Mouse (Mus musculus): ENCODE results near the gene Ptpn6.
"Not testable (repeated sequence)": the region's sequence is repeated elsewhere in the genome, so short reads cannot be mapped to it uniquely, and the experiment has no call there.

Gene Ptpn6

DNA sequence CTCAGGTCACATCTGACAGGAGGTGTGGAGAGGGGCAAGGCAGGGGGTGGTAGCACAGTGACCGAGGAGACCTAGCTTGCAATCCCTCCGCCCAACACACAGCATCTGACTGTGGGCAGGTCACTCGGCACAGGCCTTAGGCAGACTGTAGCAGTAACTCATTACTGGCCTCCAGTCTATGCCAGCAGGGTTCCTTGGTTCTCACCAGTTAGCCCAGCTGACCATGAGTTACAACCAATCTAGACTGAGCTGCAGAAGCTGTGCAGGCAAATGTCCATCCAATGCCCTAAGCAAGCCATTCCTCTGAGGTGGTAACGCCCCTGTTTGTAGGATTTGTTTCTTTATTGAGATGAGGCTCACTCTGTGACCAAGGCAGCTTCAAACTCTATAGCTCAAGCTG is 39.1 kb downstream of the Ptpn6 start:
- no peak for DNase-seq (ENCODE audit: low spot score)

DNA sequence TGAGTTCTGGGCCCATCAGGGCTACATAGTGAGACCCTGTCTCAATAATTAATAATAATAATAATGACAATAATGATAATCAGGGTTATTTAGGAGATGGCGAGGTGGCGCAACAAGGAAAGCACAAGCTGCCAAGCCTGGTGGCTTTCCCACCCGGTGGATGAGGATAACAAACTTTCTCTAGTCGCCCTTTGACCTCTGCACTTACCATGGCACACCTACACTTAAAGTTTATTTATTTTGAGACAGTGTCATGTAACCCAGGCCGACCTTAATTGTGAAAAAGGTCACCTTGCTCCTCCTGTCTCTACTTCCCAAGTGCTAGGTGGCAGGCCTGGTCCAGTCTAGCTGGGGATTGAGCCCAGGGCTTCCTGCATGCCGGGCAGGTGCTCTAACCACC is 39.8 kb downstream of the Ptpn6 start:
- DNase-seq (ENCODE audit: low spot score): no peak

DNA sequence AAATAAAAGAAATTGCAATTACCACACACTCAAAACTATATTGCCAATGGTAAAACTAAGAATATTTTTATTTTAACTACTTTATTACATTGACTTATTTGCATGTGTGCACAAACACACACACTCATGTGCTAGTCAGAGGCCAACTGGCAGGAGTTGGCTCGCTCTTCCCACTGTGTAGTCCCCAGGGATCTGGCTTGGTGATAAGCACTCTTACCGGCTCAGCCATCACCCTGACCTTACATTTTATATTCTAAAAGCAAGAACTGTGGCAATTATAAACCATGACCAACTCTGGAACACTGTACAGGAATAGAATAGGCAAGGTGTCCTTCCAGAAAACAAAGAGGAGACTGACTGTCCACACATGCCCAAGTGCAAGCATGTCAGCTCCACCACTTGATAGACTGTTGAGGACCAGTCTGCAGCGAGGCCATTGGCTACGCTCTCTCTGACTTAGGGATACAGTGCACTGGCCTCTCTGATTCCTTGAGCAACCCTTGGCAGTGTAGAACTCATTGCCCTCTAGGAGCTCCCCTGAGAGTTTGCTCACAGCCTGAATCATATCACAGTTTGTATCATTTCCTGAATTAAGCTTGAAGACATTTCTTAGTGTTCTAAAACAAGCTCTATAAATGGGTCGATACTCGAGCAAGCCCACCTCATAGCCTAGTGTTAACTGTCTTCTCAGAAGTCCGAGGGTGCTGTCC is 41.9 kb downstream of the Ptpn6 start:
- no peak for DNase-seq (ENCODE audit: low spot score)

DNA sequence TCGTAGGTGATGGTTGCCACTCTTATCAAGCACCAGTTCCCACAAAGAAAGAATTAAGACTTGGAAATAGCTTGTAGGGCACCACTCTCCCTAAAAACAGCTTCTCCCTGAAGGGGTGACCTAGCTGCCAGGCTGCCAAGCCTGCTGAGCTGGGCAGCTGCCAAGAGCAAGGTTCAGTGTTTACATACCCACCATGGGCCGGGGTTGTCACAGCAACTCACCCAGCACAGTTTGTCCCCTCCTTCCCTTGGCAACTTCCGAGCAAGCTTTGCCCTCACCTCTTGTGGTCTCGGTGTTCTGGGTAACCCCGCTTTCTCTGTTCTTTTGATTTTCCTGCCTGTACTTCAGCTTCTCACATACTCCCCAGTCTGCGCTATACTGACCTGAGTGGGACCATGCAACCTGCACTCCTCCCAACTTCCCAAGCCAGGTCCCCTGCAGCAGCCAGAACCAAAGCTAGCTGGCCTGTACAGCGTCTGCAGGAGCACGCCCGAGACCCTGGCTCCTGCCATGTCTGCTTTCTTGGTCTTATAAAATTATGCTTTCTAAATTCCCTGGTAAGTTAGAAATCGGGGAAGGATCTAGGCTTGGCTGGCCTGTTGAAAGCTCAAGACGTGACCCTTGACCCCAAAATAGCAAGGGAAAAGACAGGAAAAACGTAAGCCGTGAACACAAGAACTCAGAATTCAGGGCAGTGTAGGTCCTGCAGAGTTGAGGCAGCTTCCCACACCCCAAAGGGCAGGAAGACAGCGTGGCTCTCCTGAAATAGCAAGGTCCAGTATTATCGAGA is 44.2 kb downstream of the Ptpn6 start:
- peak; percentile 56 for DNase-seq (ENCODE audit: low spot score)

DNA sequence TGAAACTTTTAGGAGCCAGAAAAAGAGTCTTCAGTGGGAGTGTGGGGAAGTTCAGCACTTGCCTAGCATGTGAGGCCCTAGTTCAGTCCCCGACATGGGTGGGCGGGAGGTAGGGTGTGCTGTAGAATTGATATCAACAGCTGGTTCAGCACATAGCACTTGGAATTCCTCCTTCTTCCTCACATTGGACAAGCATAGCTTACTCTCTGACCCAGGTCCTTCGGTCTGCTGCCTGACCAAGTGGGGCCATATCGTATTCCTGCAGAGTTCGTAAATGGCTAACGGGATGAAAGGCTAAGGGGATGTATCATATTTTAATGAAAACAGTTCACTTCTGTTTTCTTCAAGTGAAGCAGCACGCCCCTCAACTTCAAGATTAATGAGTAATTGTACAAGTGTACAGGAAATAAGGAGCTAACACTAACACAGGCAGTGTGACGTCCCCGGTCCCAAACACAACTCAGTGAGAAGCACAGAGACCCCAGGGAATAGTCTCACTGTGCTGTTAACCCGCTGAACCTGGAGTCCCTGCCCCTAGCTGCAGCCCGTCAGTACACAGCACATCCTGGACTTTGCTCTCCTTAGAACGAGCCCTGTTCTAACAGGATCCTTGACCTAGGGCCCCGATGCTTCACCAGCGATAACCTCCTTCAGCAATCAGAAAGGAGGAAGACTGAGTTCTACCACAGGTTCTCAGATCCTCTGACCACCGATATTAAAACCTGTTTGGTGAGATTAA is 45.1 kb downstream of the Ptpn6 start:
- DNase-seq (ENCODE audit: low spot score): no peak

DNA sequence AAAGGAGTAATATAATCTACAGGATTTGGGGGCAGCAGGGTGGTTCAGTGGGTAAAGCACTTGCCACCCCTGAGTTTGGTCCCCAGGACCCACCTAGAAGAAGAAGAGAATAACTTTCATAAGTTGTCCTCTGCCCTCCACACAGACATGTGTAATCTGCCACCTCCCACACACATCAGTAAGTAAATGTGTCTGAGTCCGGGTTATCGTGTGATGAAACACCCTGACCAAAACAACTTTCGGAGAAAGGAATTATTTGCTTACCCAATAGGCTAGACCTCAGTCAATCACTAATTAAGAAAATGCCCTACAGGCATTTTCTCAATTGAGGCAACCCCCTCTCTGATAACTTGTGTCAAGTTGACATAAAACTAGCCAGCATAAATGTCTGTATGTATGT is 48.0 kb downstream of the Ptpn6 start:
- DNase-seq (ENCODE audit: low spot score): no peak

DNA sequence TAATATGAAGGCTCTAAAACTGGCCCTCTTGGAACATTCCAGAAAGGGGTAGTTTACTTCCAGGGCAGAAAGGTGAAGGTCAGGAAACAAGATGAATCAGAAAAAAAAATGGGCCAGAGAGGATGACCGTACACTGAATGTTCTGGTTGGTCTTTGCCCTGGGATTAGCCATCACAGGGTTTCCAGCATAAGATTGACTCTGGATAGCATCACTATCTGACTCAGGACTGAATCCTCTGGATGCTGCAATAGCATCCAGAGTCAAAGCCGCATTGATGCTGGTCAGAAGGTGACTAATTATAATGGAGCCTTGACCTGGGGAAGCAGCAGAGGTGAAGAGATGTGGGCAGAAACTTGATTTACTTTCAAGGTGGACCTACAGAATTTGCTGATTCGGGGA is 49.5 kb downstream of the Ptpn6 start:
- DNase-seq (ENCODE audit: low spot score): no peak

DNA sequence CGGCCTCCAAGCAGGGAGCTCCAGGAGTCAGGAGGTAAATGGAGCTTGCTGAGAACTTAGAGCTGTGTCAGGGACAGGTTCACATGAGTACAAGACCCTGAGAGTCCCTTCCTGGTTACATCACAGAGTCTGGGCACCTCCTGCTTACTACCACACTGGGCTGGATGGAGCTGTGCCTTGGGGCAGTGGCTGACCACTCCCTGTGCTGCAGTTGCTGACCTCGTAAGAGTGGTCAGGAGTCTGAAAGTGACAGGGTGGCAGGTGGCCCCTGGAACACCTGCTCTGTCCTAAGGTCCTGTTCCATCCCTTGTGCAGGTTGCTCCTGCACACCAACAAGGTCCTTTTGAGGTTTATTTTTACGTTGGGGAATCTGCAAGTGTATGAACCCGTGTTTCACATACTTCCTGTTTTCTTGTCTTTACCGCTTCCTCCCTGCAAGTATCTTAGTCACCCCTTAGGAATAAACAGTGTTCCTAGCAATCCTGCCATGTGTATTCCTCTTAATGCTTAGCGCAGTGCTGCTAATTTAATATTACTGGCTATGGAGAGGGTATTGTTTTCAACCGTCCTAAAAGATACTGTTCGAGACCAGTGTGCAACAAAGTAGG is 50.3 kb downstream of the Ptpn6 start:
- DNase-seq (ENCODE audit: low spot score): no peak

DNA sequence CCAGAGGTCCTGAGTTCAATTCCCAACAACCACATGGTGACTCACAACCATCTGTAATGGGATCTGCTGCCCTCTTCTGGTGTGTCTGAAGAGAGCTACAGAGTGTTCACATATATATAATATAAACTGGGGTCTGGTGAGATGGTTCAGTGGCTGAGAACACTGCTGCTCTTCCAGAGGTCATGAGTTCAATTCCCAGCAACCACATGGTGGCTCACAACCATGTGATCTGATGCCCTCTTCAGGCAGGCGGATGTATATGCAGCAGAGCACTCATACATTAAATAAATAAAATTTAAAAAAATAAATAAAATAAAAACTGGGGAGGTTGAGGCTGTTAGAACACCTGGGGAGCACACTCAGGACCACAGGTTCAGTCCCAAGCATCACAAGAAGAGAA is 51.9 kb downstream of the Ptpn6 start:
- not testable (repeated sequence) for DNase-seq (ENCODE audit: low spot score)

DNA sequence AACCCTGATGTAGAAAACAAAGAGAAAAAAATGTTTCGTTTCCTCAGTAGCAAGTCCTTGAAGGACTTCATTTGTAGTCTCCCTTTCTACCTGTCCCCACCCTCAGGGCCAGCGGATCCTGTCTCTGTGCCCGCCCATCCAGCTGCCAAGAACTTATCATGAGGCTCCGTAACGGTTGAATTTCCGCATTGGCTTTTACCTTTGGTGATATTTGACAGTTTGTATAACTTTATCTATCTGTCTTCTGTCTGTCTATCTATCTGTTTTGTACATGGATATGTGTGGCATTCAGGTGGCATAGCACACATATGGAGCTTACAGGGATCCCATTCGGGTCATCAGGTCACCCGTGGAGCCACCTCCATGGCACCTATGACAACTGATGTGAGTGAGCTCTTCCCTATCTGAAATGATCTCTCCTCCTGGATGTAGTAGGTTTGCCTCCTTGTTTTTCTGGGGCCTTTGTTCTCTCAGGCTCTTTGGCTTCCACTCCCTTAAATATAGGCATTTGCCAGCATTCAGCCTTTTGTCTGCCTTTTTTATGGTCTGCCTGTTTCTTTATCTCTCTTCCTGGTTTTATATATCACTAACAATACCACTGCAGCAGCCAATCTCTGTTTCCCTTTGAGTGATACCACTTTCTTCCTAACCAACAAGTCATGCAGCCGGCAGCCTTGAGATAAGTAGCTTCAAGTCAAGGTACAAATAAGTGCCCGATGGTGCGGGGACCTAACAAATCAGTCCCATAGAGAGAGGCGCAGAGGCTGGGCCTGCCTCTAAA is 52.7 kb downstream of the Ptpn6 start:
- DNase-seq (ENCODE audit: low spot score): no peak

DNA sequence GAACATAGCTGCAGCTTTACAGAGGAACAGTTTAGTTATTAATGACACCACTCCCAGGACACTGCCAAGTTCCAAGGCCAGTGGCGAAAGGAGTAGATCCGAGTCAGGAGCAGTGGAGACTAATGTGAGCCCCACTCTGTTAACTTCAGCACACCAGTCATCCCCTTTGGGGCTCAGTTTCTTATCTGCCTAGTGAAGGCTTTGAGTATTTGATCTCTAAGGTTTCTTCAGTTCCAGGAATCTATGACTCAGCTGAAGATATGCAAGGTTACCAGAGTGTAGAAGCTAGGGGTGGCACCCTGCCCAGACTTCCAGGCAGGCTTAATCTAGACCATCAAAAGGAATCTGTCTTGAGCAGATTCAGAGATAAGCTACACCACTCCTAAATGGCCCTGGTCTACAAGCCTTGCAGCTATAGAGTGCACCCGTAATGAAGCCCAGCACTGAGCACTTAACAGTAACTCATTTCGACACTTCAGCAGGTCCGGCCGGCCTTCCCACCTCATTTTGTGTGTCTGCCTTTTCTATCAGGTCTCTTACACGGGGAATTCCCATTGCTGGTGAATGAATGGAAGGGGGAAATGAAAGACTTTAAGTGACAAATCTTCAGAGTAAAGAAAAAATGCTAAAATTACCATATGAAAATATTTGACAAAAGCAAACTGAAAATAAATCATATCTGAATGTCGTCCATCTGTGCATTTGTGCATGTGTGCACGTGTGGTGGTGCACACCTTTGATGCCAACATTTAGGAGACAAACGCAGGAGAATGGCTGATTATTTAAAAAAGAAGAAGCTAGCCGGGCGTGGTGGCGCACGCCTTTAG is 54.7 kb downstream of the Ptpn6 start:
- peak; percentile 57 for DNase-seq (ENCODE audit: low spot score)

DNA sequence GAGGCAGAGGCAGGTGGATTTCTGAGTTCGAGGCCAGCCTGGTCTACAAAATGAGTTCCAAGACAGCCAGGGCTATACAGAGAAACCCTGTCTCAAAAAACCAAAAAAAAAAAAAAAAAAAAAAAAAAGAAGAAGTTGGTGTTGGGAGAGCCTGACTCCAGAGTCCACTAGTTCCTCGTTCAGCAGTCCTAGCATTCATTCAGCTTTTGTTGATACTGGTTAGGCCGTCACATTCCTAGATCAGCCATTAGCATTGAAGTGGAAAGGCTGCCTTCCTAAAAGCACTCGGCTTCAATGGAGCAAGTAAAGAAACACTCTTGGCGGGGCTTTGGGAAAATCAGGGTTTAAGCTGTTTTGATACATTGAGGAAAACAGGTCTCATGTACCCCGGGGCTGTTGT is 56.2 kb downstream of the Ptpn6 start:
- DNase-seq (ENCODE audit: low spot score): not testable (repeated sequence)

DNA sequence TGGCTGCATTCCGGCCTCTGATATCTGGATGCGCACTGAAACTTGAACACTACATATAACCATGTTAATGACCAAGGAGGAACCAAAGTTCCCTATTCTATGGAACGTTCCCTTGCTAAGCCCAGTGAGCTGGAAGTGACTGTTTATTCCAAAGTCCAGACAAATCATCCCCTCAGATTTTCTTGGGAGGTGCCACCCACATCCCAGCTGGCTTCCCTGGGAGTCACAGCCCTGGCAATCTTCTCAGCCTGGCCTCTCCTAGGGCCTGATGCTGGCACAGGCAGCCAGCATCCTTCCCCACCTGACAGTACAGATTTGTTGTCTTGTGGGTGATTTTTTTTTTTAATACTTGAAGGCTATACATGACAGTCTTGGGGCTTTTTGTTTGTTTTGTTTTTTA is 59.0 kb downstream of the Ptpn6 start:
- no peak for DNase-seq (ENCODE audit: low spot score)

DNA sequence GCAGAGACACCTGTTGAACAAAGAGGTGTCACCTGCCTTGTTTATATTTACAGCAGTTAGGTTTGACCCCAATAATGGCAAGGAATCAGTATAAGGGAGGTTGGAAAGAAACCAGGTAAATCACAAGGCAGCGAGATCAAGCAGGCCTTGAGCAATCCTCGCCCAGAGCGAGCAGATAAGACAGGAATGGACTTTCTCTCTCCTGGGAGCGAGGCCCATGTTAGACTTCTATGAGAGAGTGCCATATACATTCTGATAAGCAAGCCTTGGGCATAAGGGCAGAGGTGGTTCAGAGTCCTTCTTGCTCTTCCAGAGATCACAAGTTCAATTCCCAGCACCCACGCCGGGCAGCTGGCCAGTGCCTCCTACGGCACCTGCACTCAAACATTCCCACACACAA is 59.7 kb downstream of the Ptpn6 start:
- no peak for DNase-seq (ENCODE audit: low spot score)

DNA sequence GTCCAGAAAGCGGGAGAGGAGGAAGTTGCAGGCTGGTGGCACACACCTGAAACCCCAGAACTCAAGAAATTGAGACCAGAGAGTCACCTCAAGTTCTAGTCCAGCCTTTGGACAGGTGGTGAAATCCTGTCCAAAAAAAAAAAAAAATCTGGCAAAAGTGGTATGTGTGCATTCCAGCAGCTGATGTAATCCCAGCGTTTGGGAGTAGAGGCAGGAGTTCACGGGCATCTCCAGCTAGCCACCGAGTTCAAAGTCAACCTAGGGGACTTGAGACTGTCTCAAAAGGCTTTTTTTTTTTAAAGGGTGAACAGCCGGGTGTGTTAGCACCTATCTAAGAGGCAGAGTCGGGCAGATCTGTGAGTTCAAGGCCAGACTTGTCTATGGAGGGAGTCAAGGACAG is 62.3 kb downstream of the Ptpn6 start:
- DNase-seq (ENCODE audit: low spot score): no peak

DNA sequence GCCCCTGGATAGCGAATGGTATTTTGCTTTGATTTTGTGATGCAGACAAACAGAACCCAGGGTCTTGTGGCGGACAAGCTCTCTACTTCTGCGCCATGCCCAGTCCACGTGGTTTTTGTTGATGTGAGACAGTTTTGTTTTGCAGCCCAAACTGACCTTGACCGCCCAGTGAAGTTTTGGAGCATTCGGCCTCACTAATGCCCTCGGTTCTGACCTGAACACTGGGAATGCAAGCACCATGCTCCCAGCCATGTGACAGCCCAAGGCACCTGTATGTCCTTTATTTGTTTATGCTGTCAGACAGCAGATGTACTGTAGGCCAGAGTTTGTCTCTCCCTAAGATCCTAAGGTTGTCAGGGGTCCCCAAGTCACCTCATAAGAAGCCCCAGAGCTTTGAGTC is 63.9 kb downstream of the Ptpn6 start:
- DNase-seq (ENCODE audit: low spot score): no peak

DNA sequence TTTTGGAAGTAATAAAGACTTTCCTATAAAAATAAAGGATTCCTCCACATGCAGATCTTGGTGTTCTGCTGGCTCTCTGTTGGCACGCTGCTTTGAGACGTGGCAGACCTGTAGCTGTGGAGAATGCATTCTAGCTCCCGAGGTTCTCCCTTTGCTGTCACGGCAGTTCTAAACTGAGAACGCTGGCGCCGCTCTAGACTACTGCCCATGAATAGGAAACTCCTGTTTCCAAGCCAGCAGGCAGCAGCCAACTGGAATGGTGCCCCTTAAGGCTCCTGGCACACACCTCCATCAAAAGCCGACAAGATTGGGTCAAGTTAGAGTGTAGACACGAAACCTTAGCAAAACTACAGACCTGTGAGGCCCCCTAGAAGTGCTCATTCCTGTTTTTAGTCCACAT is 64.9 kb downstream of the Ptpn6 start:
- DNase-seq (ENCODE audit: low spot score): no peak

DNA sequence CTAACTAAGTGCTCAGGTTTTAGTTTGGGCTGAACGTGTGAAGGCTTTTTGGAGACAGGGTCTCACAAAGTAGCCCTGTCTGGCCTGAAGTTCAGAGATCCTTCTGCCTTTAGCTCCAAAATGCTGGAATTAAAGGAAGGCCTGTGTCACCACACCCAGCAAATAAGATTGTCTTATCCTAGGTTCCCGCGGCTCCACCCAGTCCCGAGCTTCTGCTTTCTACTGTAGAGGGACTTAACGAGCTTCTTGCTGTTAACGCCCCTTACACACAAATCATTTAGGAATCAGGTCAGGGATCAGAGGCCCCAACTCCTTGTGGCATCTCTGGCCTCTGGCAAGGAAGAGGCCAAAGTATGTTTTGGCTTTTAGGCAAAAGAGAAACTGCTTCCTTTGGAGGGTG is 66.4 kb downstream of the Ptpn6 start:
- DNase-seq (ENCODE audit: low spot score): no peak

Measured in urinary bladder, postnatal 25 days (tissue).